Mouse (Mus musculus) spleen, adult 2 months (tissue): ENCODE measurements around the gene Grrp1.

Experiments used
- CTCF ChIP-seq: fragments of 200-500 bp; IDR thresholded peaks from 2 replicates; pipeline ENCODE4 v1.5.1; 2011; ENCODE audit warnings: mild to moderate bottlenecking, inconsistent platforms; ENCODE audit not compliant: insufficient read depth, insufficient read length, insufficient replicate concordance; ENCODE audit errors: extremely low read depth
- POLR2A ChIP-seq: fragments of 200-500 bp; IDR thresholded peaks from 2 replicates; pipeline ENCODE4 v1.6.1; 2011; ENCODE audit warnings: low read depth, low read length, inconsistent platforms

- no peak for TF ChIP-seq CTCF
- no peak for TF ChIP-seq POLR2A
Observed at GRCm38 (mm10) chr4:134288397-134289256, 34.7 kb upstream of the Grrp1 start.
